Mouse (Mus musculus) CH12.LX (cell line): ENCODE results near the gene Tbc1d22a. TPM values are rescaled to one million over a fixed set of nuclear protein-coding genes. Genes with fewer than 3 reads are reported as not detected.

ENCODE experiments used
- DNase-seq: peaks from one replicate; pipeline ENCODE4 v3.0.0-alpha.2; 2013; ENCODE audit errors: extremely low read depth
- H3K27ac ChIP-seq: 2 replicates; pipeline ENCODE4 v1.5.1; 2012; ENCODE audit warnings: low read depth, mild to moderate bottlenecking, control low read depth, moderate library complexity; ENCODE audit not compliant: insufficient read depth
- H3K27me3 ChIP-seq: replicated peaks from 2 replicates; pipeline ENCODE3; 2012; ENCODE audit warnings: inconsistent platforms
- H3K36me3 ChIP-seq, 2 experiments: replicated peaks in 1 of 2; 2 replicates each; pipeline versions ENCODE3 to v1.6.1; 2012; ENCODE audit warnings: inconsistent platforms in 1 of 2, low read length in 1 of 2, mild to moderate bottlenecking in 1 of 2, mixed read lengths in 1 of 2, moderate library complexity in 1 of 2; ENCODE audit not compliant: control insufficient read depth in 1 of 2, insufficient read depth in 1 of 2
- H3K4me1 ChIP-seq, 2 experiments: 2 replicates each; pipeline ENCODE4 v1.6.1; 2012; ENCODE audit warnings: inconsistent platforms in 1 of 2, moderate library complexity in 1 of 2; ENCODE audit not compliant: insufficient read depth in 2 of 2, control insufficient read depth in 1 of 2
- H3K4me2 ChIP-seq: 2 replicates; pipeline ENCODE4 v1.6.1; 2012; ENCODE audit warnings: low read depth, mild to moderate bottlenecking, control low read depth; ENCODE audit not compliant: poor library complexity, insufficient read depth, severe bottlenecking
- H3K4me3 ChIP-seq, 3 experiments: fragments of 150-350 bp in 1 of 3; sonication (generic) in 1 of 3; replicated peaks in 1 of 3; 2 replicates each; pipeline versions ENCODE3 to v1.5.1; 2011 to 2012; ENCODE audit warnings: low read depth in 2 of 3, low read length in 2 of 3, mild to moderate bottlenecking in 2 of 3, moderate library complexity in 2 of 3, control low read depth in 1 of 3, improper control_type of control experiment in 1 of 3, inconsistent platforms in 1 of 3, mixed read lengths in 1 of 3; ENCODE audit not compliant: poor library complexity in 1 of 3
- H3K79me2 ChIP-seq: replicated peaks from 2 replicates; pipeline ENCODE4 v1.6.1; 2012; ENCODE audit warnings: mild to moderate bottlenecking, moderate library complexity; ENCODE audit not compliant: control insufficient read depth, poor library complexity, insufficient read depth, severe bottlenecking; ENCODE audit errors: extremely low read depth
- H3K9ac ChIP-seq: 2 replicates; pipeline ENCODE4 v1.6.1; 2012; ENCODE audit warnings: low read depth, mild to moderate bottlenecking, control low read depth, moderate library complexity; ENCODE audit not compliant: insufficient read depth
- H3K9me3 ChIP-seq: replicated peaks from 2 replicates; pipeline ENCODE3; 2012; ENCODE audit warnings: low read length, inconsistent platforms, mixed read lengths
- CHD1 ChIP-seq: IDR thresholded peaks from 2 replicates; pipeline ENCODE4 v1.6.1; 2012; ENCODE audit warnings: low read depth, low read length, improper control_type of control experiment, inconsistent platforms
- CTCF ChIP-seq, 2 experiments: IDR thresholded peaks in 1 of 2; conservative IDR thresholded peaks in 1 of 2; 2 replicates each; pipeline ENCODE4 v1.5.1; 2011 to 2012; ENCODE audit warnings: low read depth in 2 of 2, low read length in 2 of 2, improper control_type of control experiment in 1 of 2, inconsistent platforms in 1 of 2, mild to moderate bottlenecking in 1 of 2, moderate library complexity in 1 of 2
- ELF1 ChIP-seq: IDR thresholded peaks from 2 replicates; pipeline ENCODE4 v1.6.1; 2014; ENCODE audit warnings: low read depth, mild to moderate bottlenecking, inconsistent platforms, low read length, improper control_type of control experiment
- ETS1 ChIP-seq: conservative IDR thresholded peaks from 2 replicates; pipeline ENCODE4 v1.6.1; 2012; ENCODE audit warnings: low read depth, mild to moderate bottlenecking, inconsistent platforms, low read length, improper control_type of control experiment, moderate library complexity
- GABPA ChIP-seq: IDR thresholded peaks from 2 replicates; pipeline ENCODE4 v1.6.1; 2012; ENCODE audit warnings: low read depth, low read length, improper control_type of control experiment, inconsistent platforms; ENCODE audit not compliant: insufficient replicate concordance
- IRF4 ChIP-seq: IDR thresholded peaks from 2 replicates; pipeline ENCODE4 v1.6.1; 2014; ENCODE audit warnings: low read depth, mild to moderate bottlenecking, inconsistent platforms, low read length, improper control_type of control experiment
- JUN ChIP-seq: IDR thresholded peaks from 2 replicates; pipeline ENCODE4 v1.6.1; 2011; ENCODE audit warnings: low read depth, mild to moderate bottlenecking, low read length, improper control_type of control experiment, moderate library complexity; ENCODE audit not compliant: insufficient read depth
- KAT2A ChIP-seq: IDR thresholded peaks from 2 replicates; pipeline ENCODE4 v1.6.1; 2012; ENCODE audit warnings: low read length, improper control_type of control experiment, inconsistent platforms; ENCODE audit not compliant: insufficient replicate concordance
- MAFK ChIP-seq: IDR thresholded peaks from 2 replicates; pipeline ENCODE4 v1.6.1; 2011; ENCODE audit warnings: low read length, improper control_type of control experiment; ENCODE audit not compliant: insufficient replicate concordance
- MEF2A ChIP-seq: IDR thresholded peaks from 2 replicates; pipeline ENCODE4 v1.6.1; 2014; ENCODE audit warnings: low read depth, mild to moderate bottlenecking, inconsistent platforms, low read length, improper control_type of control experiment, borderline replicate concordance
- PAX5 ChIP-seq: IDR thresholded peaks from 2 replicates; pipeline ENCODE4 v1.6.1; 2012; ENCODE audit warnings: low read length, inconsistent platforms, mixed read lengths
- POLR2A ChIP-seq: IDR thresholded peaks from 2 replicates; pipeline ENCODE4 v1.6.1; 2011; ENCODE audit warnings: low read depth, mild to moderate bottlenecking, improper control_type of control experiment, low read length
- POLR2AphosphoS2 ChIP-seq: IDR thresholded peaks from 2 replicates; pipeline ENCODE4 v1.6.1; 2011; ENCODE audit warnings: low read depth, low read length, improper control_type of control experiment
- RAD21 ChIP-seq: IDR thresholded peaks from 2 replicates; pipeline ENCODE4 v1.6.1; 2011; ENCODE audit warnings: low read depth, mild to moderate bottlenecking, low read length, improper control_type of control experiment, moderate library complexity
- SIN3A ChIP-seq: IDR thresholded peaks from 2 replicates; pipeline ENCODE4 v1.6.1; 2012; ENCODE audit warnings: low read length, improper control_type of control experiment, inconsistent platforms
- SMC3 ChIP-seq: IDR thresholded peaks from 2 replicates; pipeline ENCODE4 v1.6.1; 2011; ENCODE audit warnings: low read depth, low read length, improper control_type of control experiment
- TBP ChIP-seq: conservative IDR thresholded peaks from 2 replicates; pipeline ENCODE4 v1.6.1; 2011; ENCODE audit warnings: low read depth, low read length, improper control_type of control experiment
- UBTF ChIP-seq: IDR thresholded peaks from 2 replicates; pipeline ENCODE4 v1.6.1; 2012; ENCODE audit warnings: low read depth, mild to moderate bottlenecking, inconsistent platforms, low read length, improper control_type of control experiment, moderate library complexity
- ZC3H11A ChIP-seq: IDR thresholded peaks from 2 replicates; pipeline ENCODE4 v1.6.1; 2012; ENCODE audit warnings: low read depth, mild to moderate bottlenecking, inconsistent platforms, low read length, improper control_type of control experiment
- ZKSCAN1 ChIP-seq: IDR thresholded peaks from 2 replicates; pipeline ENCODE4 v1.6.1; 2012; ENCODE audit warnings: low read depth, inconsistent platforms, low read length, improper control_type of control experiment, borderline replicate concordance
- ZMIZ1 ChIP-seq: IDR thresholded peaks from 2 replicates; pipeline ENCODE4 v1.6.1; 2012; ENCODE audit warnings: low read depth, mild to moderate bottlenecking, inconsistent platforms, low read length, improper control_type of control experiment
- dilution Hi-C: fragments of 300-500 bp; cut with MboI; formaldehyde crosslinking; loops from 2 replicates; pipeline ENCODE4 v1.14.3; 2020; ENCODE audit warnings: low sequenced_read_pairs; ENCODE audit not compliant: extremely low pct_unique_long_range_greater_than_20kb, extremely low pct_ligation_motif_present
- in situ Hi-C: fragments of 300-500 bp; cut with MboI; formaldehyde crosslinking; loops from 3 replicates; pipeline ENCODE4 v1.14.3; 2019; ENCODE audit warnings: low sequenced_read_pairs, low pct_ligation_motif_present, low pct_unique_long_range_greater_than_20kb, mixed read lengths
- polyA plus RNA-seq: library from polyadenylated mRNA; unstranded; fragments of >175 nt; gene quantifications from 2 replicates; pipeline ENCODE4 v1.2.1, GENCODE M21; 2012; ENCODE audit warnings: low read depth; ENCODE audit not compliant: insufficient read length
- total RNA-seq, 2 experiments: library from RNA; depleted of rRNA; stranded (reverse); fragments of 300-350 nt in 1 of 2; fragments of >200 nt in 1 of 2; gene quantifications; 2 replicates each; pipeline ENCODE4 v1.2.3; 2012 to 2014

The Tbc1d22a gene
- total and polyA plus RNA-seq, 3 experiments, result 17.6 to 20.2 (median 19.4) TPM

GRCm38 (mm10) chr15:86226968-86227367 is 12.7 kb downstream of the Tbc1d22a start:
- Histone ChIP-seq H3K4me1 (peaks cover 0 to 43% of the 10 kb centered on the region in 2 experiments; a peak in 2 of 4 replicates), H3K27ac (no peak overlapping the region), H3K36me3 (peaks cover 0 to 34% of the 10 kb centered on the region in 2 experiments), H3K9me3 (peaks cover 6% of the 10 kb centered on the region), H3K4me2 (no peak overlapping the region), H3K4me3 (no peak overlapping the region), H3K9ac (no peak overlapping the region), H3K27me3 (no peaks in the 10 kb centered on the region), H3K79me2 (no peaks in the 10 kb centered on the region)
- TF ChIP-seq PAX5 (no peak), ELF1 (no peak), MAFK (no peak), POLR2AphosphoS2 (no peak)
- dilution Hi-C loops, result no loop called here
- in situ Hi-C loops, result loop anchor here (25.0 kb wide), 1 partner anchor 335 kb away; no protein-coding TSS in a partner anchor
- no peak for DNase-seq

DNA sequence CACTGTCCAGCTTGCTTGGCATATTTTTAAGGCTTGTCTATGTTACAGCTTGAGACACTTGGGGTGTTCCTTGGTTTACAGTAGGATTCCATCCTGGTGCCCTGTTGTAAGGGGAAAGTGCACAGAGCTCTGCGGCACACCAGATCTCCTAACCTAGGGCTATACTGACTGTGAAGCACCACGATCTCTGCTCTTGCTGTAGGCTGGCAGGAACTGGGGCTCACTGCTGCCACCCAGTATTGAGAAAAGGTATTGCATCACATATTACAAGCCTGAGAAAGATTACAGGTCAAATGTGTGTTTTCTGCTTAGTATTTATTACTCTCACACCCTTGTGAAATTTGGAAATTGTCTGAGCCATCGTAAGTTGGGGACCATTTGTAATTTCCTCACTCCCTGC is 13.9 kb downstream of the Tbc1d22a start:
- Histone ChIP-seq H3K27me3 (no peaks in the 10 kb centered on the region), H3K4me1 (peaks cover 0 to 43% of the 10 kb centered on the region in 2 experiments; a peak in 2 of 4 replicates), H3K4me3 (no peak overlapping the region), H3K36me3 (peaks cover 0 to 34% of the 10 kb centered on the region in 2 experiments), H3K27ac (no peak overlapping the region), H3K9ac (no peak overlapping the region), H3K79me2 (no peaks in the 10 kb centered on the region), H3K9me3 (peaks cover 6% of the 10 kb centered on the region), H3K4me2 (no peak overlapping the region)
- peak; percentile 61 for DNase-seq
- in situ Hi-C loops (loop anchor here (25.0 kb wide), 1 partner anchor 334 kb away; no protein-coding TSS in a partner anchor), dilution Hi-C loops (no loop called here)
- peak; percentile 64 for TF ChIP-seq RAD21
- TF ChIP-seq SMC3, result peak; percentile 72
- TF ChIP-seq CTCF (conservative IDR thresholded peaks at IDR 0.05 in 1 of 2, IDR thresholded peaks at IDR 0.05 in 1 of 2; ENCODE audit: low read depth in 2 of 2, low read length in 2 of 2), result peak; percentile 54 to 84; a peak in 3 of 4 replicates
- no peak for TF ChIP-seq JUN
- TF ChIP-seq ZMIZ1, result no peak

- no peak overlapping the region for H3K4me3 ChIP-seq
These were observed 14.8 kb downstream of the Tbc1d22a start for GRCm38 (mm10) chr15:86229088-86229487.

More at GRCm38 (mm10) chr15:86229088-86229487, 14.8 kb downstream of the Tbc1d22a start:
- Histone ChIP-seq H3K9ac (no peak overlapping the region), H3K4me1 (peaks cover 0 to 43% of the 10 kb centered on the region in 2 experiments; a peak in 2 of 4 replicates), H3K4me2 (no peak overlapping the region), H3K36me3 (peaks cover 0 to 33% of the 10 kb centered on the region in 2 experiments), H3K79me2 (no peaks in the 10 kb centered on the region), H3K9me3 (peaks cover 2% of the 10 kb centered on the region), H3K27ac (no peak overlapping the region), H3K27me3 (no peaks in the 10 kb centered on the region)
- dilution Hi-C loops (no loop called here), in situ Hi-C loops (loop anchor here (25.0 kb wide), 1 partner anchor 333 kb away; no protein-coding TSS in a partner anchor)
- no peak for DNase-seq
- TF ChIP-seq UBTF (no peak), MEF2A (no peak), ZC3H11A (no peak), PAX5 (no peak), ETS1 (no peak), ZKSCAN1 (no peak), GABPA (no peak), POLR2A (no peak), IRF4 (no peak), RAD21 (no peak), MAFK (no peak), CHD1 (no peak), SIN3A (no peak), KAT2A (no peak), TBP (no peak)
